Mouse (Mus musculus): ENCODE measurements around the gene Col1a1. TPM values are rescaled to one million over a fixed set of nuclear protein-coding genes. Genes with fewer than 3 reads are reported as not detected.

The Col1a1 gene
- polyA plus RNA-seq, 1 experiment from 2014 or later, result 669 TPM

DNA sequence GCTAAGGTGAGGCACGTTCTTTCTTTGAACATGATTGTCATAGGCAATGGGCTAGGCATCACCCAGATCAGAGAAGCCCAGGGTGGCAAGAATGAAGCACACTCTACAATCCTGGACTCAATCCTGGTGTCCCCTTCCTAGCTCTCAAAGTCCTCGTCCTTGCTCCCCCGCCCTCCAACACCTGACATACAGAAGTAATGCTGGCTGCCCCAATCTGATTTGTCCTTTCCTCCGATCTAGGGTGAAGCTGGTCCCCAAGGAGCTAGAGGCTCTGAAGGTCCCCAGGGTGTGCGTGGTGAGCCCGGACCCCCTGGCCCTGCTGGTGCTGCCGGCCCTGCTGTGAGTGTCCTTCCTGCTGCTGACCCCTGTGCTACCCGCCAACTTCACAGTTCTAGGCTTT, 5.8 kb downstream of the Col1a1 start:
- Histone ChIP-seq H3K27me3 (ENCODE audit: control insufficient read depth, insufficient read depth, low read length) (peaks cover 9% of the 10 kb centered on the region), H3K4me3 (ENCODE audit: low read length) (no peak overlapping the region), H3K9ac (ENCODE audit: low read length) (no peak overlapping the region), H3K36me3 (ENCODE audit: control insufficient read depth, insufficient read depth) (no peaks in the 10 kb centered on the region), H3K4me1 (ENCODE audit: control insufficient read depth, insufficient read depth, low read length) (peaks cover 8% of the 10 kb centered on the region), H3K9me3 (replicated peaks; ENCODE audit: control insufficient read depth, low read length) (no peaks in the 10 kb centered on the region), H3K4me2 (ENCODE audit: low read depth, low read length) (peak overlapping the region; percentile 10; the same call in 1 of the 2 replicates), H3K27ac (ENCODE audit: low read length) (peak overlapping the region; percentile 15; the same call in 1 of the 2 replicates)
- no peak for ATAC-seq (replicated peaks; ENCODE audit: extremely low read depth, insufficient read depth, low FRiP score)
- WGBS, result 76% methylated on average over 8 of the region's 8 CpGs

DNA sequence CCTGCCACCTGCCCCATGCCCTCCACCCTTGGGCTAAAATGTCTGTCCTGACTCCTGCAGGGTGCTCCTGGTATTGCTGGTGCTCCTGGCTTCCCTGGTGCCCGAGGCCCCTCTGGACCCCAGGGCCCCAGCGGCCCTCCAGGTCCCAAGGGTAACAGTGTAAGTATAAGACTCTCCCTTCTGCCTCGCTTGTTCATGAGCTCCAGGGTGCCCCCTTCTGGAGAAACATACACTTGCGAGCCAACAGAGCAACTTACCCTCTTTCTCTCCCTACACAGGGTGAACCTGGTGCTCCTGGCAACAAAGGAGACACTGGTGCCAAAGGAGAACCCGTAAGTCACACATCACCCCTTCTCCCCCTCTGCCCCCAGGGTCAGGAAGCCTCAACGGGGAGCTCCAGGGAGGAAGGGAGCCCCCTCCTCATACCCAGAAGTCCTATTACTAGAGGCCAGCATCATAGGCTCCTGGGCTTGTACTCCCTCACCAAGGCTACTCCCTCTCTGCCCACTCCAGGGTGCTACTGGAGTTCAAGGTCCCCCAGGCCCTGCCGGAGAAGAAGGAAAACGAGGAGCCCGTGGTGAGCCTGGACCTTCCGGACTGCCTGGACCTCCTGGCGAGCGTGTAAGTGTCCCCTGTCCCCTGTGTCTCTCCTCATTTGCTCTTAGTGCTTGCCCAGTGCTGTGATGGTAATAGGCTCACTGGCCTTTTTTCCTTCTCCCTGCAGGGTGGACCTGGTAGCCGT, 6.4 kb downstream of the Col1a1 start:
- WGBS, result 49% methylated on average over 13 of the region's 13 CpGs
- H3K4me1 ChIP-seq (ENCODE audit: control insufficient read depth, insufficient read depth, low read length), result peaks cover 5% of the 10 kb centered on the region
- H3K9ac ChIP-seq (ENCODE audit: low read length), result no peak overlapping the region
- H3K27me3 ChIP-seq (ENCODE audit: control insufficient read depth, insufficient read depth, low read length), result peaks cover 9% of the 10 kb centered on the region
- H3K27ac ChIP-seq (ENCODE audit: low read length), result peak overlapping the region; percentile 63
- ATAC-seq (replicated peaks; ENCODE audit: extremely low read depth, insufficient read depth, low FRiP score), result no peak
- no peak overlapping the region for H3K4me3 ChIP-seq (ENCODE audit: low read length)
- peak overlapping the region; percentile 10; the same call in 1 of the 2 replicates for H3K4me2 ChIP-seq (ENCODE audit: low read depth, low read length)
- no peaks in the 10 kb centered on the region for H3K9me3 ChIP-seq (replicated peaks; ENCODE audit: control insufficient read depth, low read length)
- H3K36me3 ChIP-seq (ENCODE audit: control insufficient read depth, insufficient read depth), result no peaks in the 10 kb centered on the region

DNA sequence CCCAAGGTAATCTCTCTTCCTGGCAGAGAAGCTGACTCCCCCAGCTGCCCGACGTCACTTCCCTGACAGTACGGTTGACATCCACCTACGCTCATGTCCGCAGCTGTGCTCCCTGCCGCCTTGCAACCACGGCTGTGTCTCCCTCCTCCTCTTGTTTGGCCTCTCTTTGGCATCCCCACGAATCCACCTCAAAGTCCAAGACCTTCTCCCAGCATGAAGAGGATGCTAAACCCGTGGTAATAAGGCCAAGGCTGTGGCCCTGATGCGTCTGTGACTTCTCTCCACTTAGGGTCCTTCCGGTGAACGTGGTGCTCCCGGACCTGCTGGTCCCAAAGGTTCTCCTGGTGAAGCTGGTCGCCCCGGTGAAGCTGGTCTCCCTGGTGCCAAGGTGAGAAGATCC, 7.0 kb downstream of the Col1a1 start:
- Histone ChIP-seq H3K4me1 (ENCODE audit: control insufficient read depth, insufficient read depth, low read length) (no peaks in the 10 kb centered on the region), H3K27ac (ENCODE audit: low read length) (peak overlapping the region; percentile 63; the same call in 1 of the 2 replicates), H3K9ac (ENCODE audit: low read length) (no peak overlapping the region), H3K4me2 (ENCODE audit: low read depth, low read length) (no peak overlapping the region), H3K27me3 (ENCODE audit: control insufficient read depth, insufficient read depth, low read length) (peaks cover 9% of the 10 kb centered on the region), H3K4me3 (ENCODE audit: low read length) (no peak overlapping the region), H3K36me3 (ENCODE audit: control insufficient read depth, insufficient read depth) (no peaks in the 10 kb centered on the region), H3K9me3 (replicated peaks; ENCODE audit: control insufficient read depth, low read length) (no peaks in the 10 kb centered on the region)
- no peak for ATAC-seq (replicated peaks; ENCODE audit: extremely low read depth, insufficient read depth, low FRiP score)
- 66% methylated on average over 15 of the region's 15 CpGs for WGBS

GRCm38 (mm10) chr11:94944295-94944694, 8.3 kb downstream of the Col1a1 start:
- no peaks in the 10 kb centered on the region for H3K4me1 ChIP-seq (ENCODE audit: control insufficient read depth, insufficient read depth, low read length)
- no peak for ATAC-seq (replicated peaks; ENCODE audit: extremely low read depth, insufficient read depth, low FRiP score)
- peaks cover 9% of the 10 kb centered on the region for H3K27me3 ChIP-seq (ENCODE audit: control insufficient read depth, insufficient read depth, low read length)
- H3K9me3 ChIP-seq (replicated peaks; ENCODE audit: control insufficient read depth, low read length), result no peaks in the 10 kb centered on the region
- H3K4me3 ChIP-seq (ENCODE audit: low read length), result no peak overlapping the region
- no peaks in the 10 kb centered on the region for H3K36me3 ChIP-seq (ENCODE audit: control insufficient read depth, insufficient read depth)
- H3K4me2 ChIP-seq (ENCODE audit: low read depth, low read length), result no peak overlapping the region
- 26% methylated on average over 8 of the region's 8 CpGs for WGBS
- no peak overlapping the region for H3K9ac ChIP-seq (ENCODE audit: low read length)
- peak overlapping the region; percentile 63 for H3K27ac ChIP-seq (ENCODE audit: low read length)

DNA sequence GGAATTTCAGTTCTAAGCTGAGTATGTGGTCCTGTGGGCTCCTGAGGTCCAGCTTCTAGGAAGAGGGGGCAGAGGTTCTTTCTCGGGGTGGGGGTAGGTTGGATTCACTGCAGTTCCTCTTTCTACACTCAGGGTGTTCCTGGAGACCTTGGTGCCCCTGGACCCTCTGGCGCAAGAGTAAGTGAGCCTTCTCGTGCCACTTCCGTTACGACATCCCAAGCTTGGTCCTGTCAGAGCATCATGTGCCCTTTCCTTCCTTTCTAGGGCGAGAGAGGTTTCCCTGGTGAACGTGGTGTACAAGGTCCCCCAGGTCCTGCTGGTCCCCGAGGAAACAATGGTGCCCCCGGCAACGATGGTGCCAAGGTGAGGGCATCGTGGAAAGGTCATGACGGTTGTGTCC, 9.2 kb downstream of the Col1a1 start:
- Histone ChIP-seq H3K4me2 (ENCODE audit: low read depth, low read length) (no peak overlapping the region), H3K27ac (ENCODE audit: low read length) (peak overlapping the region; percentile 45), H3K4me3 (ENCODE audit: low read length) (no peak overlapping the region), H3K4me1 (ENCODE audit: control insufficient read depth, insufficient read depth, low read length) (no peaks in the 10 kb centered on the region), H3K27me3 (ENCODE audit: control insufficient read depth, insufficient read depth, low read length) (peaks cover 9% of the 10 kb centered on the region), H3K36me3 (ENCODE audit: control insufficient read depth, insufficient read depth) (no peaks in the 10 kb centered on the region), H3K9me3 (replicated peaks; ENCODE audit: control insufficient read depth, low read length) (no peaks in the 10 kb centered on the region), H3K9ac (ENCODE audit: low read length) (no peak overlapping the region)
- WGBS, result 77% methylated on average over 12 of the region's 12 CpGs
- ATAC-seq (replicated peaks; ENCODE audit: extremely low read depth, insufficient read depth, low FRiP score), result no peak

DNA sequence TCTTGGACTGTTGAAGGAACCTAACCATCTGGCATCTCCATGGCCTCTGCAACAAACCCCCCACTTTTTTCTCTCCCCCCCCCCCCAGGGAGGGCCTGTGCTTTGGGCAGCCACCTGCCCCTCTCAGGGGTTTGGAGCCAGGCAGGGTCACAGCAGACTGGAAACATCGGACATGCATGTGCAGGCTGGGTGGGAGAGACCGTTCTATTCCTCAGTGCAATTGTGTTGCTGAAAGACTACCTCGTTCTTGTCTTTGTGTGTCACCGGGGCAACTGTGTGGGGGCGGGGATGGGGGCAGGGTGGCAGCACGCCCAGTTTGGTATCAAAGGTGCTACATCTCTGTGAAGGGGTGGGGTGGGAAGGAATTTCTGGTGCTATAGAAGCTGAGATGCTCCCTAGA, 16.1 kb downstream of the Col1a1 start:
- Histone ChIP-seq H3K4me2 (ENCODE audit: low read depth, low read length) (no peak overlapping the region), H3K4me3 (ENCODE audit: low read length) (no peak overlapping the region), H3K36me3 (ENCODE audit: control insufficient read depth, insufficient read depth) (no peaks in the 10 kb centered on the region), H3K4me1 (ENCODE audit: control insufficient read depth, insufficient read depth, low read length) (peaks cover 5% of the 10 kb centered on the region; the same call in 1 of the 2 replicates), H3K9ac (ENCODE audit: low read length) (no peak overlapping the region), H3K27ac (ENCODE audit: low read length) (peak overlapping the region; percentile 10; the same call in 1 of the 2 replicates), H3K9me3 (replicated peaks; ENCODE audit: control insufficient read depth, low read length) (no peaks in the 10 kb centered on the region), H3K27me3 (ENCODE audit: control insufficient read depth, insufficient read depth, low read length) (no peaks in the 10 kb centered on the region)
- 15% methylated on average over 6 of the region's 6 CpGs for WGBS
- no peak for ATAC-seq (replicated peaks; ENCODE audit: extremely low read depth, insufficient read depth, low FRiP score)

GRCm38 (mm10) chr11:94955103-94955502, 19.1 kb downstream of the Col1a1 start:
- ATAC-seq (replicated peaks; ENCODE audit: extremely low read depth, insufficient read depth, low FRiP score), result no peak
- no peak overlapping the region for H3K4me3 ChIP-seq (ENCODE audit: low read length)
- H3K36me3 ChIP-seq (ENCODE audit: control insufficient read depth, insufficient read depth), result no peaks in the 10 kb centered on the region
- H3K9ac ChIP-seq (ENCODE audit: low read length), result no peak overlapping the region
- no peaks in the 10 kb centered on the region for H3K9me3 ChIP-seq (replicated peaks; ENCODE audit: control insufficient read depth, low read length)
- no peaks in the 10 kb centered on the region for H3K27me3 ChIP-seq (ENCODE audit: control insufficient read depth, insufficient read depth, low read length)
- H3K4me2 ChIP-seq (ENCODE audit: low read depth, low read length), result no peak overlapping the region
- H3K4me1 ChIP-seq (ENCODE audit: control insufficient read depth, insufficient read depth, low read length), result peaks cover 17% of the 10 kb centered on the region
- 68% methylated on average over 9 of the region's 9 CpGs for WGBS
- no peak overlapping the region for H3K27ac ChIP-seq (ENCODE audit: low read length)

- WGBS, result 73% methylated on average over 9 of the region's 9 CpGs
- no peaks in the 10 kb centered on the region for H3K9me3 ChIP-seq (replicated peaks; ENCODE audit: control insufficient read depth, low read length)
- no peaks in the 10 kb centered on the region for H3K36me3 ChIP-seq (ENCODE audit: control insufficient read depth, insufficient read depth)
- H3K4me1 ChIP-seq (ENCODE audit: control insufficient read depth, insufficient read depth, low read length), result peaks cover 13% of the 10 kb centered on the region
- no peak overlapping the region for H3K9ac ChIP-seq (ENCODE audit: low read length)
- ATAC-seq (replicated peaks; ENCODE audit: extremely low read depth, insufficient read depth, low FRiP score), result peak; percentile 15; the same call in 1 of the 2 replicates
- no peak overlapping the region for H3K4me2 ChIP-seq (ENCODE audit: low read depth, low read length)
- H3K4me3 ChIP-seq (ENCODE audit: low read length), result no peak overlapping the region
- H3K27ac ChIP-seq (ENCODE audit: low read length), result peak overlapping the region; percentile 61
- H3K27me3 ChIP-seq (ENCODE audit: control insufficient read depth, insufficient read depth, low read length), result no peaks in the 10 kb centered on the region
Observed at GRCm38 (mm10) chr11:94957693-94958064, 21.7 kb downstream of the Col1a1 start.

- Histone ChIP-seq H3K4me1 (ENCODE audit: control insufficient read depth, insufficient read depth, low read length) (peaks cover 16% of the 10 kb centered on the region), H3K27ac (ENCODE audit: low read length) (peak overlapping the region; percentile 61), H3K27me3 (ENCODE audit: control insufficient read depth, insufficient read depth, low read length) (no peaks in the 10 kb centered on the region), H3K36me3 (ENCODE audit: control insufficient read depth, insufficient read depth) (no peaks in the 10 kb centered on the region), H3K4me3 (ENCODE audit: low read length) (no peak overlapping the region), H3K9me3 (replicated peaks; ENCODE audit: control insufficient read depth, low read length) (no peaks in the 10 kb centered on the region), H3K4me2 (ENCODE audit: low read depth, low read length) (no peak overlapping the region; the same call in 1 of the 2 replicates), H3K9ac (ENCODE audit: low read length) (no peak overlapping the region)
- peak; percentile 72 for ATAC-seq (replicated peaks; ENCODE audit: extremely low read depth, insufficient read depth, low FRiP score)
- WGBS, result 11% methylated on average over 8 of the region's 8 CpGs
Observed at GRCm38 (mm10) chr11:94958065-94958858, 22.2 kb downstream of the Col1a1 start.
